Mouse (Mus musculus) midbrain, postnatal 0 days (tissue): ENCODE results near the gene Hivep3. TPM values are rescaled to one million over a fixed set of nuclear protein-coding genes. Genes with fewer than 3 reads are reported as not detected.

Source experiments
- ATAC-seq: fragments of 200-750 bp; cut with Nextera tagmentation; 2 replicates; pipeline ENCODE4 v1.8.0; 2017; ENCODE audit warnings: moderate number of reproducible peaks, mild to moderate bottlenecking, moderate TSS enrichment, moderate library complexity; ENCODE audit not compliant: low FRiP score
- DNase-seq: peaks from one replicate; pipeline ENCODE4 v3.0.0-alpha.2; 2015; ENCODE audit warnings: low spot score
- H3K27ac ChIP-seq: fragments of 300-500 bp; sonication (generic); 2 replicates; pipeline ENCODE4 v1.5.1; 2014; ENCODE audit warnings: low read depth, mild to moderate bottlenecking, low read length, mixed read lengths
- H3K27me3 ChIP-seq: fragments of 300-500 bp; sonication (generic); 2 replicates; pipeline ENCODE4 v1.6.1; 2014; ENCODE audit warnings: low read length, control low read depth, mixed read lengths; ENCODE audit not compliant: insufficient read depth
- H3K36me3 ChIP-seq: fragments of 300-500 bp; sonication (generic); 2 replicates; pipeline ENCODE4 v1.6.1; 2014; ENCODE audit warnings: low read length, control low read depth, mixed read lengths; ENCODE audit not compliant: insufficient read depth
- H3K4me1 ChIP-seq: fragments of 300-500 bp; sonication (generic); 2 replicates; pipeline ENCODE4 v1.6.1; 2014; ENCODE audit warnings: mild to moderate bottlenecking, control low read depth, antibody characterized with exemption, low read length, mixed read lengths; ENCODE audit not compliant: insufficient read depth
- H3K4me2 ChIP-seq: fragments of 300-500 bp; sonication (generic); 2 replicates; pipeline ENCODE4 v1.6.1; 2014; ENCODE audit warnings: low read depth, mild to moderate bottlenecking, low read length, mixed read lengths; ENCODE audit not compliant: poor library complexity, severe bottlenecking
- H3K4me3 ChIP-seq: fragments of 300-500 bp; sonication (generic); 2 replicates; pipeline ENCODE4 v1.5.1; 2014; ENCODE audit warnings: low read depth, mild to moderate bottlenecking, low read length, moderate library complexity
- H3K9ac ChIP-seq: fragments of 300-500 bp; sonication (generic); replicated peaks from 2 replicates; pipeline ENCODE4 v1.6.1; 2014; ENCODE audit warnings: mild to moderate bottlenecking, low read length, moderate library complexity, mixed read lengths; ENCODE audit not compliant: poor library complexity, severe bottlenecking
- H3K9me3 ChIP-seq: fragments of 300-500 bp; sonication (generic); 2 replicates; pipeline ENCODE4 v1.6.1; 2016; ENCODE audit warnings: low read length, control low read depth
- CTCF ChIP-seq: IDR thresholded peaks from 2 replicates; pipeline ENCODE4 v1.5.1; 2016; ENCODE audit warnings: antibody characterized with exemption, mild to moderate bottlenecking
- WGBS: fragments of 180-500 bp; shearing (Covaris S2); extraction: QIAGEN DNeasy Blood & Tissue Kit; methylation state at CpG from one replicate; pipeline ENCODE4 v1.1.7; 2014; 5-methylcytosine and 5-hydroxymethylcytosine counted together
- polyA plus RNA-seq: library from polyadenylated mRNA; unstranded; fragments of >200 nt; fragmentation: Nextera tagmentation; extraction: Ambion mirVana; gene quantifications from 2 replicates; pipeline ENCODE4 v1.2.1, GENCODE M21; 2015
- total RNA-seq: library from RNA; depleted of rRNA; stranded (reverse); fragments of >200 nt; gene quantifications from 2 replicates; pipeline ENCODE4 v1.2.3, GENCODE M21; 2014

The Hivep3 gene
- total and polyA plus RNA-seq, 2 experiments from 2014 or later: 16.5 to 18.3 TPM

DNA sequence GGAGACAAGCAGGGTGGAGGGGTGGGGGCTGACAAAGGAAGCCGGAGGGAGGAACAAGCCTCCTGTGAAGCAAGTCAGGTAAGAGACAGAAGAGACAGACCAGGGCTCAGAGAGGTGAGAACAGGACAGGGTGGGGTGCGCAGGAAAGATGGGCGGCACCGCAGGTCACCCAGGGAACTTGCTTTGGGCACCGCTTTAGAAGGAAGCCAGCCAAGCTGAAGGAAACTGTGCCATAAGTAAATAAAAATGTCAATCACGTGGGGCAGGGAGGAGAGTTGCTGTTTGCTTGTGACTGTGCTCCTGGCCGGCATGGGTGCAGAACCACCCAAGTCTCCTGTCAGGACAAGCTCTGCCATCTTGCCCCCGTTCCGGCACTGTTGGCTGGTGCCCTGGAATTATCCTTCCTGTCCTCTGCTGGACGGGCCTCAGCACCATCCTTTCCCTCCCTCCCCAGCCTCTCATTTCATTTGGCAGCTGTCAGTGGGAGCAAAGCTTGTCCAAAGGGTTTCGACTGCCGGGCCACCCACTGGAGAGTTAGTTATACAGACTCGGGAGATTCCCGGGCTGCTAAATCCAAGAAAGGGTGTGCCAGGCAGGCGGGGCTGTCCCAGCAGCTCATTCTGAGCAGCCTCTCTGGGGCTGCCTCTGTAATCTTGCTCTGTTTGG, 338.4 kb downstream of the Hivep3 start:
- ATAC-seq (no peak), DNase-seq (no peak)
- Histone ChIP-seq H3K4me1 (no peaks in the 10 kb centered on the region), H3K4me2 (no peak overlapping the region), H3K4me3 (no peak overlapping the region), H3K9me3 (no peaks in the 10 kb centered on the region), H3K36me3 (no peaks in the 10 kb centered on the region), H3K27ac (no peak overlapping the region), H3K9ac (no peak overlapping the region), H3K27me3 (no peaks in the 10 kb centered on the region)
- TF ChIP-seq CTCF: no peak
- WGBS: 55% methylated on average over 15 of the region's 15 CpGs

DNA sequence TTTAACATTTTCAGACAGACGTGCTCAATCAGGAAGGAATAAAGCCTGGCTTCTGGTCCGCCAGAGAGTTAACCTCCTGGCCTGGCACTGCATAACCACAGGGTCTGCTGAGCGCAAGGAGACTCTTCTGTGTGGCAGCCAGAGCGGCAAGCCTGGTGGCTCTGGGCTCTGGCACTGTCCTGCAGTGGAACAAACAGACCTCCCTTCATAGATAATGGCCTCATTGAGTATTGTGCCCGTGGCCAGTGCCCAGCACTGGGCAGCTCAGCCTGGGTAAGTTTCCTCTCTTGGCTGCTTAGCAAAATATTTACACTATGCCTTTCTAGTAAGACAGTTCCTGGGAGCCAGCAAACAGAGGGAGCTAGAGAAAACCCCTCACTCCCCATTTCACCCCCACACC, 340.5 kb downstream of the Hivep3 start:
- H3K27ac ChIP-seq: peak overlapping the region; percentile 26; the same call in 1 of the 2 replicates
- TF ChIP-seq CTCF: no peak
- 50% methylated on average over 5 of the region's 5 CpGs for WGBS
- H3K4me1 ChIP-seq: no peaks in the 10 kb centered on the region
- DNase-seq (peak; percentile 76), ATAC-seq (peak; percentile 74)
- H3K9ac ChIP-seq: no peak overlapping the region
- H3K4me3 ChIP-seq: no peak overlapping the region
- H3K9me3 ChIP-seq: no peaks in the 10 kb centered on the region
- H3K4me2 ChIP-seq: no peak overlapping the region
- no peaks in the 10 kb centered on the region for H3K27me3 ChIP-seq
- no peaks in the 10 kb centered on the region for H3K36me3 ChIP-seq

DNA sequence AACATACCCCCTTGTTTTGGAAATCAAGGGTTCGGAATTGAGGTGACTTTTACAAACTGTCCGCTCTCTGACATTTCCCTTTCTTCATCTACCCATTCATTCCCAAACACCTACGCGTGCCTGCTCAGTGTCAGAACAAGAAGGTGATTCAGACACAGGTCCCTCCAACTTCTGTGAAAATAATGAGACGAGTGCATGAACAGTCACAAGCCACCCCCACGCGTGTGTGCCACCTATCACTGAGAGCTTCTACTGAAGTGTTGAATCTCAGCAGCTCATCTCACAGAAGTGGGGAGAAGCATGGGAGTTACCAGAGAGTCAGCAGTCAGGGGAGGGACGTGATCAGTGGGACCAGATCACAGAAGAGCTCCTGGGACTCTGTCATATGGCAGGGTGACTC, 343.7 kb downstream of the Hivep3 start:
- no peak for TF ChIP-seq CTCF
- ATAC-seq (no peak), DNase-seq (no peak)
- H3K9ac ChIP-seq: no peak overlapping the region
- H3K4me1 ChIP-seq: no peaks in the 10 kb centered on the region
- no peak overlapping the region for H3K4me2 ChIP-seq
- no peak overlapping the region for H3K4me3 ChIP-seq
- no peak overlapping the region for H3K27ac ChIP-seq
- no peaks in the 10 kb centered on the region for H3K27me3 ChIP-seq
- no peaks in the 10 kb centered on the region for H3K9me3 ChIP-seq
- no peaks in the 10 kb centered on the region for H3K36me3 ChIP-seq
- WGBS: 89% methylated on average over 8 of the region's 8 CpGs

DNA sequence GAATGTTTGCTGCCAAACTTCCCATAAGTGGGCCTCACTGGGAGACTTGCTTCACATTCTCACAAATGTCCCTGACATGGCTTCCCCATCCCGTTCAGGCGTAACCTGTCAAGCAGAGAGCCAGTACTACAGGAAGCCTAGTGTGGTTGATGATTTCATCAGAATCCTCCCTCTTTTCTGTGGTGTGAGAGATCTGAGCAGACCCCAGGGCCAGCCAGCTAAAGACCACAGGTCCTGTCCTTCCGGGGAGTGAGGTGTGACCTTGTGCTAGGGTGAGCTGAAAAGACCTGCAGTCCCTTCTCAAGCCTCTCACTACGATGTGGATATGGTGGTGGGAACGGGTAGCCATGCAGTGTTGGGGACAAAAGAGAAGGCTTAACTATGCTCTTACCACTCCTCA, 348.9 kb downstream of the Hivep3 start:
- no peak overlapping the region for H3K4me2 ChIP-seq
- no peak overlapping the region for H3K9ac ChIP-seq
- ATAC-seq (no peak), DNase-seq (no peak)
- no peaks in the 10 kb centered on the region for H3K4me1 ChIP-seq
- H3K27ac ChIP-seq: no peak overlapping the region
- TF ChIP-seq CTCF: no peak
- H3K9me3 ChIP-seq: no peaks in the 10 kb centered on the region
- H3K27me3 ChIP-seq: no peaks in the 10 kb centered on the region
- H3K36me3 ChIP-seq: no peaks in the 10 kb centered on the region
- H3K4me3 ChIP-seq: no peak overlapping the region
- 85% methylated on average over 5 of the region's 5 CpGs for WGBS

DNA sequence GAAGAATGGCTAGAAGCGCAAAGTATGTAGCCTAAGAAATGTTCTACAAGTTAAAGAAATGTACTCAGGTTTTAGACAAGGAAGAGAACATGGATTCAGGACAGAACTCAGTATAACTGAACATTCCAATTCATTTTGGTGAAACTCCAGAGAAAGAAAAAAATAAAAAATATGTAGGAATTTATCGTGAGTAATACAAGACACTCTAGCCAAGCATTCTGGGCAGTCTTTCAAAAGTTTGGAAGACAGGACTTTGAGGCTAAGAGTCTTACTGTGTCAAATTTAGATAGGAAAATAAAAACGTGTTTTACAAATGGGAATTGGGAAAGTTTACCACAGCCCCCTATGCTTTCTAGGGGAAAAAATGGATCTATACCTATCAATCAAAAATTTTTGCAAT, 350.1 kb downstream of the Hivep3 start:
- H3K36me3 ChIP-seq: no peaks in the 10 kb centered on the region
- H3K4me1 ChIP-seq: no peaks in the 10 kb centered on the region
- TF ChIP-seq CTCF: no peak
- no peak for DNase-seq
- H3K4me3 ChIP-seq: no peak overlapping the region
- H3K27me3 ChIP-seq: no peaks in the 10 kb centered on the region
- no peak overlapping the region for H3K9ac ChIP-seq
- H3K27ac ChIP-seq: no peak overlapping the region
- 81% methylated on average over 3 of the region's 3 CpGs for WGBS
- H3K4me2 ChIP-seq: no peak overlapping the region
- no peaks in the 10 kb centered on the region for H3K9me3 ChIP-seq
- no peak for ATAC-seq

DNA sequence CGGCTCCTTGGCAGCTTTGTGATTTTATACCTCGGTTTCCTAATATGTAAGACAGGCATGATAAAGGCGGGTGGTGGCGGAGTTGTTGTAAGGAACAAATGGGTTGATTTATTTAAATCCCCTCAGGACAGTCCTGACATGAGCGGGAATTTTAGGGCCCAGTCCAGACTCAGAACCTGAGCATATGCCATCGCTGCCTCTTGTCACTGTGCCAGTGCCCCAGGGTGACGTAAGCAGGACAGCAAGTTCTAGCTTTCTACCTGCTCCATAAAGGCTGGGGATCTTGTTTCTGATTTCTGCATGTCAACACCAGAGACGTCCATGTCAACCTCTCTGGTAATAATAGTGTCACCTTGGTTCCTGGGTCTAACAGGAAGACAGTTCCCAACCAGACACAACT, 356.0 kb downstream of the Hivep3 start:
- no peak overlapping the region for H3K27ac ChIP-seq
- H3K4me2 ChIP-seq: no peak overlapping the region
- H3K27me3 ChIP-seq: no peaks in the 10 kb centered on the region
- H3K36me3 ChIP-seq: no peaks in the 10 kb centered on the region
- H3K4me1 ChIP-seq: no peaks in the 10 kb centered on the region
- WGBS: 78% methylated on average over 8 of the region's 8 CpGs
- no peak for DNase-seq
- no peak for TF ChIP-seq CTCF
- ATAC-seq: no peak
- H3K9ac ChIP-seq: no peak overlapping the region
- no peak overlapping the region for H3K4me3 ChIP-seq
- H3K9me3 ChIP-seq: no peaks in the 10 kb centered on the region
